Mouse (Mus musculus): Measurements from ENCODE around the gene Garnl3. TPM values are rescaled to one million over a fixed set of nuclear protein-coding genes. Genes with fewer than 3 reads are reported as not detected.

The Garnl3 gene
- polyA plus RNA-seq, 2 experiments = 0.53 to 0.56 TPM

DNA sequence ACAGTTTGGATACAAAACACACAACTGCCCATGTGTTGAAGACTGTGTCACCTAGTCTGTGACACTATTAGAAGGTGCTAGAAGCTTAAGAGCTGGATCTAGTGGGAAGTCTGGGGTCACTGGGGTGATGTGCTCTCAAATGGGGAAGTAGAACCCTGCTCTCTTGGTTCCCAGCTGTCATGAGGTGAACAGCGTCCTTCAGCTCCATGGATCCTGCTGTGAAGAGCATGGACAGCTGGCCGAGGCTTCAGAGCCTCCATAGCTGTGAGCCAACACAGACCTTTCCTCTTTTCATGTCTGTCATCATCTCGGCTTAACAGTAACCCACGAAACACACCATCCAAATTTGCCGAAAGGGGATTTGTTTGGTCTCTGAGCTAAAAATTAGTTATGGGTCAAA, 84.5 kb downstream of the Garnl3 start:
- Histone ChIP-seq H3K4me3 (ENCODE audit: insufficient read depth in 1 of 2, low read depth in 2 of 2, low read length in 2 of 2) (no peak overlapping the region), H3K9me3 (ENCODE audit: control insufficient read depth, low read length) (no peaks in the 10 kb centered on the region), H3K4me2 (ENCODE audit: low read depth) (no peak overlapping the region), H3K4me1 (replicated peaks; ENCODE audit: control insufficient read depth in 2 of 2, insufficient read depth in 2 of 2, low read length in 1 of 2) (no peaks in the 10 kb centered on the region), H3K27ac (no peak overlapping the region), H3K36me3 (replicated peaks; ENCODE audit: control insufficient read depth, insufficient read depth, low read depth) (no peaks in the 10 kb centered on the region), H3K27me3 (ENCODE audit: control insufficient read depth, insufficient read depth, low read length) (no peaks in the 10 kb centered on the region), H3K9ac (replicated peaks) (no peak overlapping the region)
- no peak for ATAC-seq (ENCODE audit: insufficient read depth)
- no peak for TF ChIP-seq EP300 (IDR thresholded peaks at IDR 0.05; ENCODE audit: low read depth)
- no peak for TF ChIP-seq CTCF (IDR thresholded peaks at IDR 0.05; ENCODE audit: low read depth)
- no peak for DNase-seq (ENCODE audit: low read depth in 3 of 3, low spot score in 3 of 3)
- 52% methylated on average over 5 of the region's 5 CpGs for WGBS (ENCODE audit: insufficient replicate concordance)

DNA sequence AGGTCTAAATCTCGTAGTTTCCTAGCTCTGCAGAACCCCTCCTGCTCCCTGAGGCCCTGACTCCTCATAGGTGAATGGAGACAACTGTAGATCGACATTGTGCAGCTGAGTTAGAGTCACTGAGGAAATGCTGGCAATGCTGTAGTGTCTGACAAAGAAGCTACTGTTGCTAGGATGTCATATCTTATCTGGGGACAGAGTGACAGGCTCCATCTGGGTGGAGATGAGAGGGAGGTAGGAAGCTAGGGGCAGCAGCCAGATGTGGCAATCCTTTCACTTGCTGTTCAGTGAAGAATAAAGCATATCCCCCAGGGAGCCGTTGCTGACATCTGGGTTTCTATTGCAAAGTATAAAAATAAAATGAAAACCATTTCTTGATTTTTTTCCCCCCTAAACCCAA, 85.6 kb downstream of the Garnl3 start:
- Histone ChIP-seq H3K27ac (no peak overlapping the region), H3K27me3 (ENCODE audit: control insufficient read depth, insufficient read depth, low read length) (no peaks in the 10 kb centered on the region), H3K4me1 (replicated peaks; ENCODE audit: control insufficient read depth in 2 of 2, insufficient read depth in 2 of 2, low read length in 1 of 2) (peaks cover 0 to 2% of the 10 kb centered on the region in 2 experiments; a peak in 1 of 4 replicates), H3K9ac (replicated peaks) (no peak overlapping the region), H3K4me2 (ENCODE audit: low read depth) (no peak overlapping the region), H3K36me3 (replicated peaks; ENCODE audit: control insufficient read depth, insufficient read depth, low read depth) (no peaks in the 10 kb centered on the region), H3K4me3 (ENCODE audit: insufficient read depth in 1 of 2, low read depth in 2 of 2, low read length in 2 of 2) (no peak overlapping the region), H3K9me3 (ENCODE audit: control insufficient read depth, low read length) (no peaks in the 10 kb centered on the region)
- TF ChIP-seq CTCF (IDR thresholded peaks at IDR 0.05; ENCODE audit: low read depth) = no peak
- no peak for TF ChIP-seq EP300 (IDR thresholded peaks at IDR 0.05; ENCODE audit: low read depth)
- WGBS (ENCODE audit: insufficient replicate concordance) = 30% methylated on average over 3 of the region's 3 CpGs
- DNase-seq (ENCODE audit: low read depth in 3 of 3, low spot score in 3 of 3) = no peak
- no peak for ATAC-seq (ENCODE audit: insufficient read depth)

DNA sequence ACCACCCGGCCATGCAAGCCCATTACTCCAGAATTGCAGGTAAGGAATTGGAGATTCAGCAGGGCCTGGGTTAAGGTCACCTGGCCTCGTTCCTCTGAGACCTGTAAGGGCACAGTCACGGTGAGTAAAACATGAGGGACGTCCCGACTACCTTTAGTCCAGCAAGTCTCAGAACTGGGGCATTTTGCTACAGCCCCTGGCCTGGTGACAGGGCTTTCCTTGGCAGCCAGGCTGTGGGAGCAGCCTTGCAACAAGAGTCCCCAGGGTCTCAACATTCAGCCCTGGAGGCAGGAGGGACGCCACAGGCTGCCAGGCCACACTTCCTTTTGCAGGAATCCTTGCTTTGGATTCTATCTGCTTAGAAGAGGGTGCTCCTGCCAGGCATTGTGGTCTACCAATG, 88.7 kb downstream of the Garnl3 start:
- peaks cover 0 to 2% of the 10 kb centered on the region in 2 experiments; a peak in 2 of 4 replicates for H3K4me1 ChIP-seq (replicated peaks; ENCODE audit: control insufficient read depth in 2 of 2, insufficient read depth in 2 of 2, low read length in 1 of 2)
- ATAC-seq (ENCODE audit: insufficient read depth) = no peak
- H3K9ac ChIP-seq (replicated peaks) = no peak overlapping the region
- DNase-seq (ENCODE audit: low read depth in 3 of 3, low spot score in 3 of 3) = no peak
- no peaks in the 10 kb centered on the region for H3K27me3 ChIP-seq (ENCODE audit: control insufficient read depth, insufficient read depth, low read length)
- no peak overlapping the region for H3K27ac ChIP-seq
- H3K36me3 ChIP-seq (replicated peaks; ENCODE audit: control insufficient read depth, insufficient read depth, low read depth) = no peaks in the 10 kb centered on the region
- H3K4me2 ChIP-seq (ENCODE audit: low read depth) = no peak overlapping the region
- TF ChIP-seq CTCF (IDR thresholded peaks at IDR 0.05; ENCODE audit: low read depth) (no peak), EP300 (IDR thresholded peaks at IDR 0.05; ENCODE audit: low read depth) (no peak)
- H3K4me3 ChIP-seq (ENCODE audit: insufficient read depth in 1 of 2, low read depth in 2 of 2, low read length in 2 of 2) = no peak overlapping the region
- WGBS (ENCODE audit: insufficient replicate concordance) = 53% methylated on average over 6 of the region's 6 CpGs
- H3K9me3 ChIP-seq (ENCODE audit: control insufficient read depth, low read length) = no peaks in the 10 kb centered on the region

DNA sequence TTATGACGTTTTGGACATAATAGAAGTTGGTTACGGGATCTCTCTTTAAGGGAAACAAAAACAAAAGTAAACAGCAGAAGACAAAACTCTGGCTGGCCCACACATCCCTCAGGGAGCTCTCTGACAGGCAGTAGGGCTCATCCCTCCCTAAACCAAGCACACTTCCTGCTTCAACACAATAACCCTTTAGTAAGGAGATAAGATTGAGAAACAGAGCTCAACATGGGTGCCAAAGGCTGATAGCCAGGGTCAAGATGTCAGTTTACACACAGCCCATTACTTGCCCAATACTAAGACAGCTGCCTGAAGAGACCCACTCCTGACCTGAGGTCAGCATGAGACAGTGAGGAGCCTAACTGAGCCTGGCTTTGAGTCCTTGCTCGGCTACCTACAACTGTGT, 89.9 kb downstream of the Garnl3 start:
- no peak for TF ChIP-seq EP300 (IDR thresholded peaks at IDR 0.05; ENCODE audit: low read depth)
- no peak for TF ChIP-seq CTCF (IDR thresholded peaks at IDR 0.05; ENCODE audit: low read depth)
- 28% methylated on average over 3 of the region's 3 CpGs for WGBS (ENCODE audit: insufficient replicate concordance)
- Histone ChIP-seq H3K4me2 (ENCODE audit: low read depth) (no peak overlapping the region), H3K9ac (replicated peaks) (no peak overlapping the region), H3K9me3 (ENCODE audit: control insufficient read depth, low read length) (no peaks in the 10 kb centered on the region), H3K27me3 (ENCODE audit: control insufficient read depth, insufficient read depth, low read length) (no peaks in the 10 kb centered on the region), H3K36me3 (replicated peaks; ENCODE audit: control insufficient read depth, insufficient read depth, low read depth) (no peaks in the 10 kb centered on the region), H3K4me1 (replicated peaks; ENCODE audit: control insufficient read depth in 2 of 2, insufficient read depth in 2 of 2, low read length in 1 of 2) (peaks cover 0 to 2% of the 10 kb centered on the region in 2 experiments; a peak in 2 of 4 replicates), H3K4me3 (ENCODE audit: insufficient read depth in 1 of 2, low read depth in 2 of 2, low read length in 2 of 2) (no peak overlapping the region), H3K27ac (no peak overlapping the region)
- DNase-seq (ENCODE audit: low read depth in 3 of 3, low spot score in 3 of 3) = no peak
- no peak for ATAC-seq (ENCODE audit: insufficient read depth)

DNA sequence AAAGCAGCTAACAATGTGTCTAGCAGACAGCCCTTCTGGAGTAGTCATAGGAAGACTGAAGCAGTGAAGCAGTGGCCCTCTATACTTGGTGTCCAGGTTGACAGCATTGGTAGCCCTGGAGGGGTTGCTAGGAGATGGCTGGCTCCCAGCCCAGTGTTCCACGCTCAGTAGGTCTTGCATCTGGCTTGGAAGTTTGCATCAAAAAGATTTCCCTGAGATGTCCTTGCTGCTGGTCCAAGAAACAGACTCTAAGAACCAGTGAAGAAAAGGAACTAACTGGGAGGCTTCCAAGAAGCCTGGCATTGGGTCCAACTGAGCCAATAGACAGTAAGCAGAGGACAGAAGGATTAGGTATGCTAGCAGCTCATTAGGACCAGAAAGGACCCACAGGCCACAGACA, 94.0 kb downstream of the Garnl3 start:
- peaks cover 0 to 2% of the 10 kb centered on the region in 2 experiments; a peak in 2 of 4 replicates for H3K4me1 ChIP-seq (replicated peaks; ENCODE audit: control insufficient read depth in 2 of 2, insufficient read depth in 2 of 2, low read length in 1 of 2)
- TF ChIP-seq EP300 (IDR thresholded peaks at IDR 0.05; ENCODE audit: low read depth) = no peak
- no peak for TF ChIP-seq CTCF (IDR thresholded peaks at IDR 0.05; ENCODE audit: low read depth)
- 48% methylated on average over 1 of the region's 1 CpGs for WGBS (ENCODE audit: insufficient replicate concordance)
- no peak overlapping the region for H3K4me2 ChIP-seq (ENCODE audit: low read depth)
- no peak for DNase-seq (ENCODE audit: low read depth in 3 of 3, low spot score in 3 of 3)
- no peaks in the 10 kb centered on the region for H3K27me3 ChIP-seq (ENCODE audit: control insufficient read depth, insufficient read depth, low read length)
- no peak overlapping the region for H3K9ac ChIP-seq (replicated peaks)
- ATAC-seq (ENCODE audit: insufficient read depth) = no peak
- no peak overlapping the region for H3K4me3 ChIP-seq (ENCODE audit: insufficient read depth in 1 of 2, low read depth in 2 of 2, low read length in 2 of 2)
- no peak overlapping the region for H3K27ac ChIP-seq
- H3K36me3 ChIP-seq (replicated peaks; ENCODE audit: control insufficient read depth, insufficient read depth, low read depth) = no peaks in the 10 kb centered on the region
- H3K9me3 ChIP-seq (ENCODE audit: control insufficient read depth, low read length) = no peaks in the 10 kb centered on the region

Measured in liver, embryonic 14.5 days (tissue).